Comparison of ENCODE assay signal across 10 mouse cellular contexts in the genomic region with DNA sequence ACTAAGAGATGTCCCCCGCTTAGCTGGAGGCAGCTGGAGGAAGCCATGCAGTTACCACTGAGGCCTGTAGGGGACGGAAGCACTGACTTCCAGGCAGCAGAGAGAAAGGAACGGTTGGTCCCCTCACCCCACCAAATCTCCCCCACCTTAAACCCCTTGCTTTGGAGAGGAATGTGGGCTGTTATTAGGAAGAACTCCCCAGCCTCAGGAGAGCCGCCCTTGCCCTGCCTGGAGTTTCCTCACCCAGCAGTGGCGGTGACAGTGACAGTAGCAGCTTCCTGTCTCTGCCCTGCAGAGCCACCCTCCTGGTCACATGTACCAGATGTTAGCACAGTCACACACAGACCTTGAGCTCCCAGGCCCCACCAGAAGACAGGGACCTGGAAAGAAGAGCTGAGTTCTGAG. TPM values are rescaled to one million over a fixed set of nuclear protein-coding genes. Genes with fewer than 3 reads are reported as not detected.
DNase-seq lines count a peak whose midpoint lies in the region; ATAC-seq and TF ChIP-seq lines count a peak whose summit lies in the region.
"Had no signal": no experiment of that assay in that cellular context is flagged by ENCODE, and none has a peak within 500 bp of the region (broad histone marks: within the 10 kb centered on the region; RNA-seq: fewer than 3 reads in every experiment).

No protein-coding gene starts in this region.

- H3K9ac ChIP-seq in hindbrain, embryonic 14.5 days, result no peak overlapping the region
- H3K9ac ChIP-seq: embryonic facial prominence, embryonic 12.5 days; lung, embryonic 15.5 days had no signal

- H3K4me1 ChIP-seq in hindbrain, embryonic 14.5 days (replicated peaks; ENCODE audit: control insufficient read depth, insufficient read depth, low read length), result no peaks in the 10 kb centered on the region; the same call in 1 of the 2 replicates

- no peak overlapping the region for H3K4me3 ChIP-seq in left cerebral cortex, adult 2 months
- H3K4me3 ChIP-seq in hindbrain, embryonic 14.5 days (replicated peaks; ENCODE audit: low read length), result no peak overlapping the region
- H3K4me3 ChIP-seq: embryonic facial prominence, embryonic 12.5 days; lung, embryonic 15.5 days had no signal

- no peak for TF ChIP-seq POLR2A in brain, embryonic 14.5 days (IDR thresholded peaks at IDR 0.05; ENCODE audit: borderline replicate concordance, extremely low read depth, insufficient read depth, insufficient read length, poor library complexity, severe bottlenecking)

- DNase-seq in adrenal gland, adult (ENCODE audit: inconsistent age in 2 of 2, low spot score in 1 of 2), result peak; percentile 27 to 70
- no peak for DNase-seq in adrenal gland, adult 8-10 months
- DNase-seq in left cerebral cortex, adult 2 months (ENCODE audit: extremely low spot score in 1 of 2, low spot score in 2 of 2), result no peak
- no peak for DNase-seq in left cerebral cortex, postnatal 36 days (ENCODE audit: low spot score in 2 of 2)
- DNase-seq in brain, embryonic 14.5 days (ENCODE audit: low read depth), result no peak
- no peak for DNase-seq in hindbrain, embryonic 14.5 days (ENCODE audit: low spot score)
- DNase-seq in ovary, postnatal 36 days (ENCODE audit: low spot score), result no peak

- no peaks in the 10 kb centered on the region for H3K36me3 ChIP-seq in hindbrain, embryonic 14.5 days (replicated peaks; ENCODE audit: control insufficient read depth, insufficient read depth)
- H3K36me3 ChIP-seq: embryonic facial prominence, embryonic 12.5 days; lung, embryonic 15.5 days had no signal

- WGBS in hindbrain, embryonic 14.5 days, result 26% methylated on average over 5 of the region's 5 CpGs

- peaks cover 27% of the 10 kb centered on the region for H3K27me3 ChIP-seq in hindbrain, embryonic 14.5 days (ENCODE audit: control insufficient read depth, insufficient read depth, low read length)

- H3K27ac ChIP-seq in left cerebral cortex, adult 2 months, result no peak overlapping the region
- no peak overlapping the region for H3K27ac ChIP-seq in hindbrain, embryonic 14.5 days
- H3K27ac ChIP-seq: embryonic facial prominence, embryonic 12.5 days; lung, embryonic 15.5 days had no signal

- ATAC-seq in megakaryocyte-erythroid progenitor cell, adult 5-6 weeks (replicated peaks; ENCODE audit: low FRiP score, low TSS enrichment, poor library complexity, severe bottlenecking), result peak; percentile 68
- no peak for ATAC-seq in hindbrain, embryonic 14.5 days (ENCODE audit: low FRiP score)

- intact Hi-C loops in left cerebral cortex, adult 2 months (cut with DNase I), result no loop called here
- intact Hi-C loops in left cerebral cortex, postnatal 36 days (cut with DNase I), result no loop called here

- H3K9me3 ChIP-seq in hindbrain, embryonic 14.5 days (ENCODE audit: control insufficient read depth, low read length), result no peaks in the 10 kb centered on the region
- H3K9me3 ChIP-seq: embryonic facial prominence, embryonic 12.5 days; lung, embryonic 15.5 days had no signal

- peak; percentile 55 for TF ChIP-seq CTCF in left cerebral cortex, adult 2 months (IDR thresholded peaks at IDR 0.05)
- TF ChIP-seq CTCF in brain, embryonic 14.5 days (IDR thresholded peaks at IDR 0.05; ENCODE audit: borderline replicate concordance, extremely low read depth, insufficient read depth, insufficient read length), result peak; percentile 63; the same call in 1 of the 2 replicates

- no peak overlapping the region for H3K4me2 ChIP-seq in hindbrain, embryonic 14.5 days (replicated peaks)
- H3K4me2 ChIP-seq: embryonic facial prominence, embryonic 12.5 days; lung, embryonic 15.5 days had no signal

RNA-seq across cellular contexts. Expression of a gene that starts 58.6 kb away (rescaled TPM):
- 1 to 10 TPM in 3 of 4 experiments, under 1 TPM in 1; 0.96 to 3.8 (median 2.1) TPM for total RNA-seq in adrenal gland, adult 8-10 months (2022)
- under 1 TPM in 1 of 2 experiments, not detected in 1; 0.14 TPM for total RNA-seq in left cerebral cortex, adult 2 months (2021)
- total RNA-seq in left cerebral cortex, postnatal 36 days (2021), result not detected
- polyA plus RNA-seq in brain, embryonic 14.5 days (2012; rRNA removed), result 0.40 and 0.64 TPM in 2 replicates
- total RNA-seq in megakaryocyte-erythroid progenitor cell, adult 5-6 weeks (2014; fragmentation: Nextera tagmentation), result 52.3 and 61.6 TPM in 2 replicates
- 6.1 and 9.4 TPM in 2 replicates for total RNA-seq in megakaryocyte-erythroid progenitor cell, adult 5-6 weeks (2017)
- not detected in 2 replicates for polyA plus RNA-seq in hindbrain, embryonic 14.5 days (2014; fragmentation: Nextera tagmentation; extraction: Ambion mirVana)

Comparison
In these comparisons a context has a peak if more than half of its experiments do, and no peak if none do; other contexts are left out.
1. DNase-seq: peak in adrenal gland, adult (2 of 2); none in adrenal gland, adult 8-10 months (single experiment), left cerebral cortex, adult 2 months (0 of 2), left cerebral cortex, postnatal 36 days (0 of 2), brain, embryonic 14.5 days (single experiment), hindbrain, embryonic 14.5 days (single experiment) and ovary, postnatal 36 days (single experiment).